Mouse (Mus musculus) bone marrow, adult 2 months (tissue): ENCODE data around the gene Fndc11. TPM values are rescaled to one million over a fixed set of nuclear protein-coding genes. Genes with fewer than 3 reads are reported as not detected.
A peak's percentile ranks its signal among the peaks of the same experiment; 100 is the strongest.

Experiments
- H3K27ac ChIP-seq: fragments of 200-500 bp; 2 replicates; pipeline ENCODE4 v1.5.1; 2012; ENCODE audit warnings: low read depth, mild to moderate bottlenecking, control low read depth, inconsistent platforms, low read length; ENCODE audit not compliant: control insufficient read depth, poor library complexity, insufficient read depth
- H3K4me1 ChIP-seq: fragments of 200-500 bp; 2 replicates; pipeline ENCODE4 v1.6.1; 2011; ENCODE audit warnings: low read length; ENCODE audit not compliant: control insufficient read depth, insufficient read depth
- H3K4me3 ChIP-seq: fragments of 200-500 bp; replicated peaks from 2 replicates; pipeline ENCODE3; 2011; ENCODE audit warnings: mild to moderate bottlenecking, low read depth, low read length, control low read depth; ENCODE audit not compliant: control insufficient read depth
- CTCF ChIP-seq: fragments of 200-500 bp; IDR thresholded peaks from 2 replicates; pipeline ENCODE4 v1.5.1; 2011; ENCODE audit warnings: low read length, control low read depth; ENCODE audit not compliant: control insufficient read depth, insufficient read depth
- POLR2A ChIP-seq: fragments of 200-500 bp; IDR thresholded peaks from 2 replicates; pipeline ENCODE4 v1.6.1; 2011; ENCODE audit warnings: low read depth, mild to moderate bottlenecking, control low read depth, low read length, borderline replicate concordance; ENCODE audit not compliant: control insufficient read depth
- WGBS: fragments of 180-500 bp; shearing (Covaris S2); methylation state at CpG from one replicate; pipeline ENCODE4 v1.1.7; 2018; 5-methylcytosine and 5-hydroxymethylcytosine counted together
- polyA plus RNA-seq: library from polyadenylated mRNA; stranded (reverse); fragments of >200 nt; gene quantifications from 2 replicates; pipeline ENCODE4 v1.2.4, GENCODE M21; 2011; ENCODE audit warnings: low replicate concordance; ENCODE audit not compliant: missing spikeins, insufficient read depth, insufficient read length

Fndc11 gene
- polyA plus RNA-seq, 1 experiment = not detected

DNA sequence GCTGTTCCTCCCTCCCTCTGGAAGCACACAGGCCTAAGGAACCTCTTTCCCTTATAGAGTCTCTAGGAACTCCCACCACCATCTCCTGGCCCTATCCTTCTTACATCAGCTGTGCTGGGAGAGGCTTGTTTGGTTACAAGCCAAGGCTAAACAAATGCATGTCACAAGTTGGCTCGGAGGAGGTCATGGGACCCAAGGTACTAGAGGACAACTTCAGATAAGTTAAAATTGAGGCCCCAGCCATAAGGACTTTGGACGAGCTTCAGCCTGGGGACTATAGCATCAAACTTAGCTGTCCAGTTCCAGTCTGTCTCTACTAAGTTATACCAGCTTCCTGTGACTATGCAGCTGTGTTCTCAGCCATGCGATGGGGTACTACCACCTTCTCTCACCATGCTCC, 7.3 kb downstream of the Fndc11 start:
- Histone ChIP-seq H3K4me1 (no peaks in the 10 kb centered on the region), H3K4me3 (no peak overlapping the region), H3K27ac (no peak overlapping the region)
- TF ChIP-seq POLR2A (no peak), CTCF (no peak)
- 95% methylated on average over 3 of the region's 3 CpGs for WGBS

GRCm38 (mm10) chr2:181228335-181228734, 8.5 kb downstream of the Fndc11 start:
- TF ChIP-seq POLR2A (no peak), CTCF (no peak)
- no peaks in the 10 kb centered on the region for H3K4me1 ChIP-seq
- no peak overlapping the region for H3K4me3 ChIP-seq
- no peak overlapping the region for H3K27ac ChIP-seq
- WGBS = 52% methylated on average over 1 of the region's 1 CpGs

DNA sequence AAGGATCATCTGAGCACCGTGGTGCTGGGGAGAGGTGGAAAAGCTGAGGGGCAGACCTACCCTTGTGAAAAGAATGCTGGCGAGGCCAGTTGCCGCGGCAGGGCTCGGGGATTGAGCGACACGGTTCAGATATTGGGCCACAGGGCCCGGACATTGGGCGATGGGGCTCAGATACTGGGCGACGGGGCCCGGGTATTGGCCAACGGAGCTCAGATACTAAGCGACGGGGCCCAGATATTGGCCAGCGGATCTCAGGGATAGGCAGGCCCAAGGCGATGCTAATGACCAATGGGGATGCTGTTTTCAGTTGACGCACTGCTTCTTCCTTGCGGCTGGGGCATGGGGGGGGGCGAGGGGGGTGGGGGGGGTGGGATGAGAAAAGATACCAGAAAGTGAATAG, 11.4 kb downstream of the Fndc11 start:
- no peak overlapping the region for H3K4me3 ChIP-seq
- TF ChIP-seq CTCF (no peak), POLR2A (no peak)
- WGBS = 97% methylated on average over 20 of the region's 20 CpGs
- H3K4me1 ChIP-seq = no peaks in the 10 kb centered on the region; the same call in 1 of the 2 replicates
- H3K27ac ChIP-seq = no peak overlapping the region

DNA sequence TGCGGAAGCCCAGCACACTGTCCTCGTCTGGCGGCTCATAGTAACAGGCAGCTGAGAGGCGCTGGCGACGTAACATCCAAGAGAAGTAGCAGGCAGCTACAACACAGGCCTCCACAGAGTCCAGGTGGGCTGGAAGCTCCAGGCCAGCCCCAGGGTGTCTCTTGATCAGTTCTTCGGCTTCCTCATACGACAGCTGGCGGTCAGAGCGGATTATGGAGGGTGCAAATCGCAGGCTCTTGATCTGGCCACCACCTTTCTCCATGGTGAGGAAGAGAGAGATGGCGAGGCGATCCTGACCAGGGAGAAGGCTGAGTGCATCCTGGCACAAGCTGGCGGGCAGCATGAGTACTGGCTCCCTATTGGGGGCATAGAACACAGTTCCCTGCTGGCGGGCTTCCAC, 13.6 kb downstream of the Fndc11 start:
- 94% methylated on average over 15 of the region's 15 CpGs for WGBS
- Histone ChIP-seq H3K4me3 (no peak overlapping the region), H3K27ac (no peak overlapping the region), H3K4me1 (no peaks in the 10 kb centered on the region; the same call in 1 of the 2 replicates)
- TF ChIP-seq CTCF = no peak
- TF ChIP-seq POLR2A = no peak

DNA sequence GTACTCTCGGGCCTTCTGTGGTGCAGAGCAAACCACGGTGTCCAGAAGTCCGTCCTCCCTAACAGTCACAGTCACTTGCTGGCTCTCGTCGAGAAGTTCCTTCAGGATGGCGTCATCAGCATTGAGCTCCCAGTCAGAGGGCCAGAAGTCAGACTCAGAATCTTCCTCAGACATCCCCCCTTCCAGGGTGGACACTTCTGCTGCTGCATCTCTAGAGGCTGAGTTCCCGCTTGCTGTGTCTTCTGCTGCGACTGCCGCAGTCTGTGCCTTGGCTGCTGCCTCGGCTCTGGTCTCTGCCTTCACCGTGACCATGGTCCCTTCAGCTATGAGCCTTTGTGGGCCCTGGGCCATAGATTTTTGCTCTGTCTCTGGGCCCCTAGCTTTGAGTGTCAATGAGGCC, 14.9 kb downstream of the Fndc11 start:
- H3K4me3 ChIP-seq = no peak overlapping the region
- no peaks in the 10 kb centered on the region; the same call in 1 of the 2 replicates for H3K4me1 ChIP-seq
- TF ChIP-seq POLR2A (0 out of 2 replicates have a peak, but pooled peaks have one; percentile 16), CTCF (no peak)
- no peak overlapping the region for H3K27ac ChIP-seq
- 93% methylated on average over 11 of the region's 11 CpGs for WGBS

- WGBS = 87% methylated on average over 23 of the region's 23 CpGs
Observed at GRCm38 (mm10) chr2:181235681-181236566, 16.1 kb downstream of the Fndc11 start.

DNA sequence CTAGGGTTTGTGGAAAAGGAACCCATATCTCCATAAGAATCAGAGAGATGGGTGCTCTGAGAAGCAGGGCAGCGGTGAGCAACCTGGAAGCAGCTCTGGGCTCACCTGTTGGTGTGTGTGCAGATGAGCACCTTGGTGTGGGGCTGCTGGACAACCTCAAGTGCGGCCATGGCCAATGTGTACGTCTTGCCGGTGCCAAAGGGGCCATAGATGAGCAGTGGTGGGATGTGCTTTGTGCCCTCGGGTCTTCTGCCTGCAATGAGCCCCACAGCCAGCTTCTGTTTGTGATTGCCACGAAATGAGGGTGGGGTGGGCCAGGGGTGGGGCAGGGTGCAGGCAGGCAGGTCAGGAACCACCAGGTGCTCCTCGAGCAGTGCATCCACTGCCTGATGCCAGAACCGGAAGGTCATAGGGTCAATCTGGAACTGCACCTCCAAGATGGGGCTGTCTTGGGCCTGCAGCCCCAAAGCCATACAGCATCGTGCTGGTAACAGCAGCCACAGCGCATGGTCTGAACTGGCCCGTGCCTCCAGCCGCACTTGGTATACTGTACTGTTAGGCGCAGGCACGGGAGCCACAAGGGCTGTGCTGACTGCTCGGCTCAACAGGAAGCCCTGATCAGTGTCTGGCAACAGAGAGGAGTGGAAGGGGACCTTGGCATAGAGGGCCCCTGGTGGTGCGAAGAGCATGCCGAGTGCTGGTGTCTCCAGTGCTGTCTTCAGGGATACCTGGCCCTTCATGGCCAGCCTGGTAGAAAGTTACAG, 17.6 kb downstream of the Fndc11 start:
- H3K27ac ChIP-seq = no peak overlapping the region
- no peak for TF ChIP-seq CTCF

More at GRCm38 (mm10) chr2:181235681-181236566, 16.1 kb downstream of the Fndc11 start:
- Histone ChIP-seq H3K27ac (no peak overlapping the region), H3K4me3 (no peak overlapping the region), H3K4me1 (peaks cover 6% of the 10 kb centered on the region; the same call in 1 of the 2 replicates)
- peak; percentile 27; the same call in 1 of the 2 replicates for TF ChIP-seq CTCF
- no peak for TF ChIP-seq POLR2A

DNA sequence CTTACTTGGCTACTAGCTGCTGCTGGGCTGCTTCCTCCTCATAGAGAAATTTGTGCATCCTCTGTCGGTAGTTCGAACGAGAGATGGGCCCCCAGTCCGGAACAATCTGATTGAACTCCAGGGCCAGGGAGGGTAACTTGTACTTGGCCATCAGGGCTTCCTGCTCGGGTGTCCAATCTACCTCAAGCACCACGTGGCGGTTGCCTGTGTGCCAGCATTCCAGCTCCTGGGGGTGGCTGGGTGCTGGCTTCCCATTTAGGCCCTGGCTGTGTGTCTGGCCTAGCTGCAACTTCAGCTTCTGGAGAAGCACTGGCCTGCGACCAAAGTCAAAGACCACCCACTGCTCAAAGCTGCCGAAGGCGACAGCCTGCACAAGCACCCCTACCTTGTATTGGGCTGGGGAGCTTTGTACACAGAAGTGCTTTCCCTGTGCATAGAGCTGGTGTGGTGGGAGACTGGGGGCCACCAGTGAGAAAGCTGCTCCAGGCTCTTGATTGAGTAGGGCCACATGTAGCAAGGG, 18.3 kb downstream of the Fndc11 start:
- TF ChIP-seq POLR2A (no peak), CTCF (no peak)
- peaks cover 6% of the 10 kb centered on the region; the same call in 1 of the 2 replicates for H3K4me1 ChIP-seq
- WGBS = 86% methylated on average over 10 of the region's 10 CpGs
- no peak overlapping the region for H3K27ac ChIP-seq
- H3K4me3 ChIP-seq = no peak overlapping the region

More for the DNA sequence above, 17.6 kb downstream of the Fndc11 start:
- Histone ChIP-seq H3K4me1 (peaks cover 6% of the 10 kb centered on the region; the same call in 1 of the 2 replicates), H3K4me3 (no peak overlapping the region)
- WGBS = 90% methylated on average over 17 of the region's 17 CpGs
